Mouse (Mus musculus) myocyte (in vitro differentiated cells): ENCODE measurements around the gene Slc27a5. TPM values are rescaled to one million over a fixed set of nuclear protein-coding genes. Genes with fewer than 3 reads are reported as not detected.

Experiments used
- H3K27me3 ChIP-seq: one replicate; pipeline ENCODE4 v1.6.1; 2011; ENCODE audit not compliant: control insufficient read depth, insufficient read depth, insufficient read length
- H3K36me3 ChIP-seq: one replicate; pipeline ENCODE4 v1.6.1; 2011; ENCODE audit not compliant: control insufficient read depth, insufficient read depth
- H3K4me2 ChIP-seq: one replicate; pipeline ENCODE4 v1.6.1; 2011; ENCODE audit warnings: low read depth, control low read depth
- H3K4me3 ChIP-seq: one replicate; pipeline ENCODE4 v1.5.1; 2011; ENCODE audit warnings: mild to moderate bottlenecking, control low read depth, moderate library complexity
- H3K79me2 ChIP-seq: one replicate; pipeline ENCODE4 v1.6.1; 2011; ENCODE audit not compliant: control insufficient read depth, insufficient read depth
- H3ac ChIP-seq: one replicate; pipeline ENCODE4 v1.6.1; 2011; ENCODE audit not compliant: control insufficient read depth, insufficient read length
- CEBPB ChIP-seq: IDR thresholded peaks from 2 replicates; pipeline ENCODE4 v1.6.1; 2011; ENCODE audit warnings: mild to moderate bottlenecking, moderate library complexity; ENCODE audit not compliant: poor library complexity, insufficient read depth, severe bottlenecking
- E2F4 ChIP-seq: IDR thresholded peaks from one replicate; pipeline ENCODE4 v1.6.1; 2011; ENCODE audit warnings: mild to moderate bottlenecking, control low read depth, moderate library complexity; ENCODE audit not compliant: insufficient read depth
- MAX ChIP-seq: IDR thresholded peaks from one replicate; pipeline ENCODE4 v1.6.1; 2011; ENCODE audit warnings: low read depth, mild to moderate bottlenecking, control low read depth
- MYOD1 ChIP-seq, 3 experiments: IDR thresholded peaks; one replicate each; pipeline ENCODE4 v1.6.1; 2011; ENCODE audit warnings: control low read depth in 2 of 3, low read depth in 2 of 3, mild to moderate bottlenecking in 2 of 3, moderate library complexity in 1 of 3; ENCODE audit not compliant: insufficient read length in 2 of 3, control insufficient read depth in 1 of 3
- MYOG ChIP-seq, 3 experiments: IDR thresholded peaks; one replicate each; pipeline ENCODE4 v1.6.1; 2011; ENCODE audit warnings: control low read depth in 2 of 3, low read depth in 2 of 3, mild to moderate bottlenecking in 2 of 3; ENCODE audit not compliant: insufficient read length in 2 of 3, control insufficient read depth in 1 of 3, insufficient read depth in 1 of 3
- POLR2A ChIP-seq: IDR thresholded peaks from one replicate; pipeline ENCODE4 v1.6.1; 2011; ENCODE audit warnings: low read depth, mild to moderate bottlenecking, control low read depth, moderate library complexity; ENCODE audit not compliant: insufficient read length
- POLR2AphosphoS2 ChIP-seq: IDR thresholded peaks from one replicate; pipeline ENCODE4 v1.6.1; 2011; ENCODE audit warnings: low read depth, control low read depth; ENCODE audit not compliant: insufficient read length
- REST ChIP-seq: IDR thresholded peaks from one replicate; pipeline ENCODE4 v1.6.1; 2011; ENCODE audit warnings: mild to moderate bottlenecking, control low read depth, moderate library complexity; ENCODE audit not compliant: insufficient read depth, insufficient read length
- SRF ChIP-seq: IDR thresholded peaks from one replicate; pipeline ENCODE4 v1.6.1; 2011; ENCODE audit warnings: low read depth; ENCODE audit not compliant: control insufficient read depth, insufficient read length
- TCF12 ChIP-seq: IDR thresholded peaks from one replicate; pipeline ENCODE4 v1.6.1; 2011; ENCODE audit warnings: mild to moderate bottlenecking, control low read depth; ENCODE audit not compliant: poor library complexity, insufficient read depth, severe bottlenecking
- TCF3 ChIP-seq: IDR thresholded peaks from one replicate; pipeline ENCODE4 v1.6.1; 2011; ENCODE audit warnings: low read depth, control low read depth; ENCODE audit not compliant: insufficient read length
- USF1 ChIP-seq: IDR thresholded peaks from one replicate; pipeline ENCODE4 v1.6.1; 2011; ENCODE audit warnings: low read depth, mild to moderate bottlenecking, control low read depth, moderate library complexity
- polyA plus RNA-seq: library from polyadenylated mRNA; unstranded; fragments of >200 nt; fragmentation: generic; extraction: Trizol; gene quantifications from one replicate; pipeline ENCODE4 v1.2.1, GENCODE M21; 2012; ENCODE audit warnings: missing spikeins

The Slc27a5 gene
- polyA plus RNA-seq, 1 experiment = not detected

DNA sequence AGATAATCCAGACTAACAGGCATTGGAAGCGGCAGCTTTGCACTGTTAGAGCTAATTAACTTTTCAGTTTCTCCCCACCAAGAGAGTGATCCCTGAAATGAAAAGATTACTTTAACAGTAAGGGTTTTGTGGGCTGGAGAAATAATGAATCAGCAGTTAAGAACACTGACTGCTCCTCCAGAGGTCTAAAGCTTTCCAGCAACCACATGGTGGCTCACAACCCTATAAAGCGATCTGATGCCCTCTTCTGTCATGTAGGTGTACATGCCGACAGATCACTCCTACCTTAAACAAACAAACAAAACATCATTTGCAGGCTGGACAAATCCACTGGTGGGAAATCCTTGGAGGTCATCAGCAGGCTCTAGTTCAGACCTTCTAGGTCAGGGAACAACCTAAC, 43.1 kb downstream of the Slc27a5 start:
- no peaks in the 10 kb centered on the region for H3K79me2 ChIP-seq
- no peak overlapping the region for H3K4me3 ChIP-seq
- no peaks in the 10 kb centered on the region for H3K36me3 ChIP-seq
- H3K27me3 ChIP-seq = no peaks in the 10 kb centered on the region
- TF ChIP-seq REST = no peak
- TF ChIP-seq POLR2A = no peak
- TF ChIP-seq MYOG (IDR thresholded peaks at IDR 0.05; ENCODE audit: control insufficient read depth in 1 of 3, insufficient read depth in 1 of 3, insufficient read length in 2 of 3, low read depth in 2 of 3) = no peak
- no peak for TF ChIP-seq CEBPB
- TF ChIP-seq POLR2AphosphoS2 = no peak
- TF ChIP-seq TCF12 = no peak
- TF ChIP-seq TCF3 = no peak
- no peak for TF ChIP-seq E2F4
- no peak for TF ChIP-seq MAX
- TF ChIP-seq SRF = no peak
- TF ChIP-seq MYOD1 (IDR thresholded peaks at IDR 0.05; ENCODE audit: control insufficient read depth in 1 of 3, insufficient read length in 2 of 3, low read depth in 2 of 3) = no peak
- TF ChIP-seq USF1 = no peak
- no peak overlapping the region for H3K4me2 ChIP-seq
- no peak overlapping the region for H3ac ChIP-seq

DNA sequence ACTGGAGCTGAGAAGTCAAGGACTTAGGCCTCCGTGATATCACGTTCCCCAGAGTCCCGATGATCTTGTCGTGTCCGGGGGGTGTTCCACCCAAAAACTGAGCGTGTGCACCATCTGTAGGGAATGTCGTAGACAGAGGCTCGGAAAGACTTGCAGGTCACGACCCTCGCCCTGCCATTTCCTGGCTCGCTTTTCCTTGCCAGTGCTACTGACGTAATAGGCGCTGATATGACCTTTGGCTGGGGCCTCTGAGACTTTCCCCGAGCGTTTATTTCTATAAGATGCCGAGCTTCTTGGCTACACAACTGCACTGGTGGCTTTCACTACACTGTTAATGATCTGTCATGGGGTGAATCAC, 48.1 kb downstream of the Slc27a5 start:
- no peaks in the 10 kb centered on the region for H3K27me3 ChIP-seq
- peak overlapping the region; percentile 22 for H3ac ChIP-seq
- H3K79me2 ChIP-seq = no peaks in the 10 kb centered on the region
- H3K36me3 ChIP-seq = no peaks in the 10 kb centered on the region
- peak overlapping the region; percentile 97 for H3K4me2 ChIP-seq
- TF ChIP-seq USF1 (no peak), MYOD1 (IDR thresholded peaks at IDR 0.05; ENCODE audit: control insufficient read depth in 1 of 3, insufficient read length in 2 of 3, low read depth in 2 of 3) (no peak), TCF3 (no peak), TCF12 (no peak), MAX (no peak), SRF (no peak), MYOG (IDR thresholded peaks at IDR 0.05; ENCODE audit: control insufficient read depth in 1 of 3, insufficient read depth in 1 of 3, insufficient read length in 2 of 3, low read depth in 2 of 3) (no peak), REST (no peak), CEBPB (no peak), POLR2AphosphoS2 (no peak), POLR2A (no peak), E2F4 (no peak)
- peak overlapping the region; percentile 39 for H3K4me3 ChIP-seq

DNA sequence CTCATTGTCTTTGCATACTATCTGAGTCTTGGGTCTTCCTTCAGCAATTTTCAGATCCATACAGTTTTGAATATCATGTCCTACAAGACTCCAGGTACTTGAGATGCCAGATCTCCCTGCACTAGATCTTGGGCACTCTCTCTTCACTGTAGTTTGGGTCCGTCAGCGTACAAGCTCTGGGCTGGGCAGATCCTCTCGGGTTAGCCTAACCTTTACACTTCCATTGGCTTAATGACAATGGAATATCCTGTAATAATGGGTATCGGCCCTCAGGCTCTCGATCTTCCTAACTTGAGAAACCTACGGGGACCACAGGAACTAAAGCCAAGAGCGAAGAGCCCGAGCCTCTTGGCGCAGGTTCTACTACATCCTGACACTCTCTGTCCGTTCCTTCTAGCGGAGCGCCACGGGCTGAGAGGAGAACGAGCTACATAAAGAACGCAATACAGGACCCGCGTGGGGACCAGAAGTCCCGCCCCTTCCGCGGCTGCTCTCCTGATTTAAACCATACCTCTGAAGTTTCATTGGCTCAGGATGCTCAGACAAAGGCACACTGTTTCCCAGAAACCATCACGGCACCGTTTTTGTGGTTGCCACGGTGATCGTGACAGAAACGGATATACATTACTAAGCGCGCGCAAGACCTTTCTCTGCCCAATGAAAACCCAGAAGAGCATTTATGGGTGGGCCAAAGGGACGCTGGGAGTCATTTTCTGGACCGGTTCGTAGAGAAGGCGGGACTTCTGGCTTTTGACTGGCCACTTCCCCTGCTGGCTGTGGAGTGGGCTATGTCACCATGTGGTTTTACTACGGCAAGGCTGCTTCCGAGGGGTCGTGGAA, 48.7 kb downstream of the Slc27a5 start:
- peak overlapping the region; percentile 97 for H3K4me2 ChIP-seq
- H3K36me3 ChIP-seq = no peaks in the 10 kb centered on the region
- no peaks in the 10 kb centered on the region for H3K79me2 ChIP-seq
- peak overlapping the region; percentile 22 for H3ac ChIP-seq
- peak overlapping the region; percentile 39 for H3K4me3 ChIP-seq
- TF ChIP-seq POLR2A = peak; percentile 67
- TF ChIP-seq CEBPB = no peak
- no peak for TF ChIP-seq MYOG (IDR thresholded peaks at IDR 0.05; ENCODE audit: control insufficient read depth in 1 of 3, insufficient read depth in 1 of 3, insufficient read length in 2 of 3, low read depth in 2 of 3)
- TF ChIP-seq MYOD1 (IDR thresholded peaks at IDR 0.05; ENCODE audit: control insufficient read depth in 1 of 3, insufficient read length in 2 of 3, low read depth in 2 of 3) = no peak
- TF ChIP-seq TCF12 = no peak
- no peak for TF ChIP-seq E2F4
- TF ChIP-seq MAX = no peak
- TF ChIP-seq TCF3 = no peak
- no peak for TF ChIP-seq REST
- peak; percentile 74 for TF ChIP-seq POLR2AphosphoS2
- no peaks in the 10 kb centered on the region for H3K27me3 ChIP-seq

DNA sequence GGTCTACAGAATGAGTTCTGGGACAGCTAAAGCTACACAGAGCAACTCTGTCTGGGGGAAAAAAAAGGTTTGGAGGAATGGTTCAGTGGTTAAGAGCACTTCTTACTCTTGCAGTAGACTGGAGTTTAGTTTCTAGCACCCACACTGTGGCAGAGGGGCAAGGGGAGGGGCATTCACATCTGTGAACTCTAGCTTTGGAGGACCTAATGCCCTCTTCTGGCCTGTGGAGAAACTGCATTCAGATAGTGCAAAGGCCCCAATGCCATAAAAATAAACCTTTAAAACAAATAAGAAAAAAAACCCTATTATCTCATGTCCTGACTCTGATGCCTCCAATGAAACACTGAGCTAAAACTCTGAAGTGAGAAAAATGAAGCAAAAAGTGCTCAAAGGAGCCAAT, 54.5 kb downstream of the Slc27a5 start:
- Histone ChIP-seq H3ac (no peak overlapping the region), H3K36me3 (no peaks in the 10 kb centered on the region), H3K79me2 (no peaks in the 10 kb centered on the region), H3K4me2 (no peak overlapping the region), H3K4me3 (no peak overlapping the region), H3K27me3 (no peaks in the 10 kb centered on the region)
- TF ChIP-seq REST = no peak
- no peak for TF ChIP-seq MYOD1 (IDR thresholded peaks at IDR 0.05; ENCODE audit: control insufficient read depth in 1 of 3, insufficient read length in 2 of 3, low read depth in 2 of 3)
- no peak for TF ChIP-seq POLR2A
- no peak for TF ChIP-seq TCF12
- no peak for TF ChIP-seq E2F4
- no peak for TF ChIP-seq TCF3
- TF ChIP-seq CEBPB = no peak
- TF ChIP-seq POLR2AphosphoS2 = no peak
- TF ChIP-seq MAX = no peak
- TF ChIP-seq MYOG (IDR thresholded peaks at IDR 0.05; ENCODE audit: control insufficient read depth in 1 of 3, insufficient read depth in 1 of 3, insufficient read length in 2 of 3, low read depth in 2 of 3) = no peak
- TF ChIP-seq SRF = no peak
- TF ChIP-seq USF1 = no peak
